Mouse (Mus musculus) forelimb bud, embryonic 11.5 days (tissue): ENCODE measurements around the gene Boc.

Source experiments
- DNase-seq: peaks from one replicate; pipeline ENCODE4 v3.0.0-alpha.2; 2012; ENCODE audit warnings: low read depth, low spot score

Boc gene

DNA sequence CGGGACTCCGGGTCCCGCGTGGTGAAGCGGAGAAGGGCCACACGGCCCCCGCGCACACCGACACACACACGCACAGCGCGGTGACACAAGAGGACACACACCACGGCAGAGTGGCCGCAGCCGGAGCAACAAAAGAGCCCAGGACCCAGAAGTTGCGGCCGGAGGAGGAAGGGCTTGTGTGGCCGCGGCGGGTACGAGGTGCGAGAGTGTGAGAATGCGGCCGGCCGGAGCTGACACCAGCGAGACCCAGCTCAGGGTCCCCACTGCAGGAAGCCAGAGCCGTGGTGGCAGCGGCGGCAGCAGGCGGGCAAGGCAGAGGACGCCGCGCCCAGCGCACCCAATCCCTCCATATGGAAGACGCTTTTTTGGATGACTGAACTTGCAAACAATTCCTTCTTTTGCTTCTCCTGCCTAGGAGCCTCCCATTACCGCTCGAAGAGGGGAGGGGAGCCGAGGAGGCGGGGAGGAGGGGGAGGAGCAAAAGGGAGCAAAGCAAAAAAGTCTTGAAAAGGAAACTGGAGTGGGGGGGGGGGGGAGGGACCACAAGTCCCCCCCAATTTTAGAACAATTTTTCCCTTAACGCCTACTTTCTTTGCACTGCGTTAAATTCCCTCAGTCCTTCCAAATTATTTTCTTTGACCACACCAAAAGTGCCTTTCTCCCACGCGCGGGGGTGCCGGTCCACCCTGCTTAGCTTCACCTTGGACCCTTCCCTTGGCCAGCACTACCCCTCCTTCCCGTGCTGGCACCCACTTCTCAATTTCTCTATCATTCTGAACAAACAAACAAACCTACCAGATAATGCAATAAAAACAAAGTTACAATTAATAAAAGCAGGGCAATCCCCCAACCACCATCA, at the start of gene Boc:
Gene Boc (minus strand): TSS at position 427 of the 859 bp plus-strand sequence.
- peak; percentile 76 for DNase-seq

DNA sequence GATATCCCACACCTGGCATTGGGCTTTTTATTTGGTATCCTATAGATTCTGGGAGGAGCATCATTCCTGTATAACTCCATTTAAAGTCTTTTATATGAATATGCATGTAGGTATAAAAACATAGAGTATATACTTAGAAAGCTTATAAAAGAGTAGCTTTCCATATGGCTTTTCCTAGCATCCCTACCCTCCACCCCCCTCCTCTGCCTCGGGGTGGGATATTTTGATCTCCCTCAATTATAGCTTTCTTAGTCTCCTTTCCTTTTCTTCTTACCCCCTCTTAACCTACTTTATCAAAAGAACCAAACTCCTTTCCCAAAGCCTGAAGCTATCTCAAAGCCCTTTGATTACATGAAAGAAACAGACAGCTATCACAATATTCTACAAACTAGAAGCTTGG, 47.9 kb upstream of the Boc start:
- no peak for DNase-seq

DNA sequence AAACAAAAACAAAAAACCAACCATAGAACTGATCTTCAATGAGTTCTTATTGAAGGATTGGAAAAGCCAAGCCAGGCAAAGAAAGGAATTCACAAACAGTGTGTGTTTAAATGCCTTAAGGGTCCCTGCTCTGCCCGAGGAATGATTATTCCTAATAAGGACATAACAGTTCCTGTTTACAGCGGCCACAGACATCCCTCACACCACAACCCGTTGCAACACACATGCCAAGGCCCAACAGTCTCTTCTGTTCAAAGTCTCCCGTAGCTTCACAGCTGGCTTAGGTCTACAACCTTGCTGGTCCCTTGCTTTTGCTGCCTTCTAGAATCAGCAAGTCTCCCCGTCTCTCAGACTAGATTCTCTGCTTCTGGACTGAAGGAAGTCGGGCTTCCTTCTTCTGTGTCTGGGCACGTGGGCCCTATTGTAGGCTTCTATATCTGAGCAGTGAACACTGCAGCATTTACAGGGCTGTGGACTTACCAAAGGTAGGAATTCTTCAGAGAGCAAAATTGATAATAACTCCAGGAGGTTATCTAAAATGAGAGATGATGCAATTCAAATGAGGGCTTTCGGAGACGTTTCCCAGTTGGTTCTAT, 45.4 kb upstream of the Boc start:
- DNase-seq = no peak

DNA sequence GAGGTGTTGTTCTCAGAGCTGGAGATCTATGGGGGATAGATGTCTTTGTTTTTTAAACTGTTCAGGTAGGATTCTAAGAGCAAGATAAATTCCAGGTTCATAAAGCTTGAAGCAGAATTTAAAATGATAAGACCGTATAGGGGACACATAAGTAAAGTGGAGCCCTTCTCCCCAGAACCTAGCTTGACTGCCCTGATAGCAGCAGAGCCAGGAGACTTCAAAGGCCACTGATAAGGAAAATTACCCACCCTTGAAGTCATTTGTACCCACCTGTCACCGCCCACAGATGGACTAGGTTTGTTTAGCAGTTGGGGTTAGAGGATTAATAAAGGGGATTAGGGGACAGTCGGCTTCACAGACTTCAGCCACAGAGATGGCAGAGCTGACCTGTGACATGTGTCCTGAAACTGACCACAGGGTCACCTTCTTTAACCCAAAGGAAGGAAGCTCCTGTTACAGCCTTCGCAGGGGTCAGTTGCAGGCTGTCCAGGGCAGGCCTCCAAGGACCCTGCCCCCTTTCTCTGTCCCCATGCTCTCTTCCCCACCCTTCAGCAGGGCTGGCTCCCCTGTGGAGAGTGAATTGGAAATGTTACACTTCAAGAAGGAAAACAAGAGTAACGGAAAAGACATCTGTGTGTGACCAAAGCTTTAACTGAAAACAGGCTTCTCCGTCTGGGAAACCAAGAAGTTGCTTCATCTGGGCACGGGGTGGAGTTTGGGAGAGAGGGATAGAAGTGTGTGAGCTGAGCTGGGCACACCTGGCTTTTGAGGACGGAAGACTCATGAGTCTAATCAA, 43.5 kb upstream of the Boc start:
- DNase-seq = peak; percentile 66

DNA sequence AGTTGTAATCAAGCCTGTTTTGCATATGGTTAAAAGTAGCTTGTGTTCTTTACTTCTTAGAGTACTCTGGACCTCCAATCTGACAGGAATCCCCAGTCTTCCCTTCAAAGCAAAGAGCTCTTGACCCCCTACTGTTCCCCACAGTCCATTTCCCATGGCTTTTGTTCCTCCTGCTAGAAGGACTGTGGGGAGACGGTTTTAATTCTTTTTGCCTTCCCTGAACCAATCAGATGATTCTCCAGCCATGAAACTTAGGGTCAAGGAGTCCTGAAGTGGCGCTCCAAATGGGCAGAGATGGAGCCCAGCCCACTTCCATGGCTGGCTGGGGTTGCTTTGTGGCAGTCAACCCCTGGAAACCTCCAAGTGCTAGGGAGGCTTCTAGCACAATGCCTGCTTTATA, 42.5 kb upstream of the Boc start:
- DNase-seq = peak; percentile 26

DNA sequence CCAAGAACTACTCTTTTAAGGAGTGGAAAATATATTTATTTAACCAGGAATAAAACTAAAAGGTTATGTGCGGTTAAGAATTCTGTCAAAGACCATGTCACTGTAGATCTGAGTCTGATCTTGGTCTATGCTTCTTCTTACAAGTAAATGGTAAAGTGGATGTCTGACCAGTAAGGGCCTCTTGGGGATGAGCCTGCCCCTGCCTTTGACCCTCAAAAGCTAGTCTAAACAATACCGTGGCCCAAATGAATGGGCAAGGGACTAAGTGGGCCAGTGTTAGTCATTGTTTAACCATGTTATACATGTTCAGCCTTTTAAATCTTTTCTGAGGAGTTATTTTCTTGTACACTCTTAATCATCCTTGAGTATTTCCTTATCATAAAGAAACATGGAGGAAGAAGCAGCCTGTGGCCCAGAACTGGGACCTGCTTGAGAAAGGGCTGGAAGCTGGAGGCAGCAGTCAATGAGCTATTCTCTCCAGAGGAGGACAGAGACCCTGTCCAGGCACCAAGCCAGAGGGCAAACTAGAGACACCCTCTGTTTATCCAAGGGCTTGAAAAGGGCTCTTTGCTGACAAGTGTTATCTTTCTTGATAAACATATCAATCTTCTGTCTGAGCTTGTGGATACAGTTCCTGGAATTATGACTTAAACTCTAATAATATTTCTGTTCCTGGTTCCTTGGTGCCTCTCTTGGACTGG, 38.6 kb upstream of the Boc start:
- no peak for DNase-seq

DNA sequence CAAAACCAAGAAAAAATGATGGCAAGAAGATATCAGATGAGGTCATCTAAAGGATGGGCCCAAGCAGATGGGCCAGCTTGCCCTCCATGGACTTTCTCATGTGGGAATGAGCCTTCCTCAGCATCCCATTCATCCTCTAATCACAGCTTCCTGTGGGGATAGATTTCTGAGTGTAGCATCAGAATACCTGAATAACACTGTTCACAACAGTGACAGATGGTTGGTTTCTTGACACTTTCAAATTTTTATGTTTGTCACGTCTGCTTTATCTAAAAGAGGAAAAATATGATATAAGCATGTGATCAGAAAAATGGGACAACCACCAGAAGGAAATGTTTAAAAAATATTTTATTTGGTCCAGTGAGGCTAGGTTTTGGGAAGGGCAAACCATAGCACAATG, 30.8 kb upstream of the Boc start:
- no peak for DNase-seq

DNA sequence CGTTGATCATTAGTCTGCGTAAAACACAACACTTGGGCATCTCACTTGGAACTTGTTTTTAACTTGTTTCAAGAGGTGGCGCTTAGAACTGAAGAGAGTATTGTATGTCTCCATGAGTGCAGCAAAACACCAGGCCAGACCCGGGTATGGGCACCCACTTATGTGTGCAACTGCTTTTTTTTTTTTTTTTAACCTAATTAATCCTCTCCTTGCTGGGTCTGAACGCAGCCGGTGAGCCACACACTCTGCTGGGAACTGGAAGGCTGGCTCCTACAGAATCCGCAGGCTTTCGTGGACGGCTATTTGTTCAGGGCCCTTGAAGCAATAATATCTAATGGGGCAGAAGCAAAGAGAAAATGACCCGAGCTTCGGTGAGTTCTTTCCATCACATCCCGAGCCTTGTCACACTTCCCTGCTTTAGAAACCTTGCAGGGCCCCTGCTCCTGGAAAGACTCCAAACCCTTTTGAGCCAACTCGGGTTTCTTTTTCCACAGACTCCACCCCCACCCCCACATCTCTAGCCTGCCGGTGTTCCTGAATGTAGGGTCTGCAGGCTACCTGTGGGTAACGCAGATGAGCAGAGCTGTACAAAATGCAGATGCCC, 20.8 kb upstream of the Boc start:
- DNase-seq = peak; percentile 58

DNA sequence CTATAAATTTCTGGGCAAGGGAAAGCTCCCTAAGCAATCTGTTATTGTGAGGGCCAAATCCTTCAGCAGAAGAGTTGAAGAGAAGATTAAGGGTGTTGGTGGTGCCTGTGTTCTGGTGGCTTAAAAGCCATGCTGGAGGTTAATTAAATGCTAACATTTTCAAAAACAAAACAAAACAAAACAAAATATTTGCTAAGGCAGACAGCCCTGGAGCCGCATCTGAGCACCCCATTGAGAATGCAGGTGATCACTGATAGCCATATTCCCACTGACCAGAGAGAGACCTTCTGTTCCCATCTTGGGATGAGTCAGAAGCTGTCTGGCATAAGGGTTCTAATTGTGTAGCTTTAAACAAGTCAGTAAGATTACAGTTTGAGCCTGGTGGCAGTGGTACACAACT, 19.9 kb upstream of the Boc start:
- DNase-seq = no peak

DNA sequence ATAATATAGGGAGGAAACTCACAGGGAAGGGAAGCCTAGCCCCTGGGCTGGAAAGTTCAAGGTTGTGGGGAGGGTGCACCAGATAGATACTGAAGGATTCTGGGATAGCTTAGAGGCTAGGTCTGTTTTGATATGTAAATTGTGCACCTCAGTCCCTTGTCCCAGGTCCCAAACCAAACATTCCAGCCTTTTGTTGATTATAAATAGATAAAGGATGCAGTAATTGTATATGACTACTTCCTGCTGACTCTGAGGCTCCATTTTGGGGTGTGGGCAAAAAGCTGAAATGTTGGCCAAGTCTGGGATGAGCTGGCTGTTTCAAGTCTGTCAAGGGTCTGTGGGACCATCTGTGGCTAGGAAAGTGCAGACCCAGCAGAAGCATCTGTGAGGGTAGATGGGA, 9.4 kb upstream of the Boc start:
- DNase-seq = no peak

DNA sequence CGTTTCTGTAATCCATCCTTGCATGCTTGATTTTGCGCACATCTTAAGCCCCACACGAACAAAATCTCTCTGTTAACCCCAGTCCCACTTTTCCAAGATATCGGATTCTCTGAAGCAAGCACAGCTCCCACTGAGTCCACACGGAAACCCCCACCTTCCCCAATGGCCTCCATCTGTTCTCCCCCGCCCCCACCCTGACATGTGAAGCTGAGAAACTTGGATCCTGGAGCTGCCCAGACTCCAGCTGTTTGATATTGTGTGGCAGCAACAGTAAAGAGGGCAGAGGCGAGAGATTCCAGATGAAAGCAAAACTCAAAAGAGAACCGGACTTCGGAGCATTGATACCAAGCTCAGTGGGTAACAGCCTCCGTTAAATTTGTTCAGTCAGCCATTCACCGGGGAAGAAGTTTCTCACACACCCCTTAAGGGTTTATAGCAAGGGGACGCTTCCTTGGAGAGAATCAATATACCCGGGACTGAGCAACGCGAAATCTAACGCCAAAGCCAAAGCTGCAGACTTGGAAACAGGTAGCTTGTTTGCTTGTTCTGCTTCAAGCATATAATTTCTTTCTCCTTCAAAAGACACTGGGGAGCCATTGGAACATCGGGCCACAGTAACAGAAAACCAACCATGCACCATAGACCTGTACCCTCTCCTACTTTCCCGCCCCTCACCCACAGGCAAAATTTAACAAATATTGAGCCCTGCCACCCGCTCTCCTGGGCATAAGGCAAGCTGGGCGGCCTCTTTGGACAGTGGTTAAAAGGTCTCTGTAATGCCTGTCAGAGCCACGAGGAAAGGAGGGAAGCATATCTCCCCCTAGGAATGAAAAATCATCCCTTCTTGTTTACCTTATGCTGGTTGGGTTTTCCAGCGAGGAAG, 6.9 kb upstream of the Boc start:
- no peak for DNase-seq

DNA sequence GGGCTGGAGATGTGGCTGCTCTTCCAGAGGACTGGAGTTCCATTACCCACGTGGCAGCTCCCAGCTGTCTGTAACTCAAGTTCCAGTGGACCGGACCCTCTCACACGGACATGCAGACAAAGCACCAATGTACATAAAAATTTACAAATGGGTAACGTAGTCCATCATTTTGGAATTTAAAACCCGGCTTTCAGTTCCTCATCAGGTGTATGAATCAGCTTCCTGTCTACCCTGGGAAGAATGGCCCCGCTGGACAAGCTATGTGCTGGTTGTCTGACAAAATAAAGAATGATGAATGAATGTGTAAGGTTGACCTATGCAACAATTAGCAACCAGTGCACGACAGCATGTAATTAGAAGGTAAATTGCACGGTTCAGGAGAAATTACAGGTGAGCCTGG, 5.7 kb upstream of the Boc start:
- DNase-seq = no peak

DNA sequence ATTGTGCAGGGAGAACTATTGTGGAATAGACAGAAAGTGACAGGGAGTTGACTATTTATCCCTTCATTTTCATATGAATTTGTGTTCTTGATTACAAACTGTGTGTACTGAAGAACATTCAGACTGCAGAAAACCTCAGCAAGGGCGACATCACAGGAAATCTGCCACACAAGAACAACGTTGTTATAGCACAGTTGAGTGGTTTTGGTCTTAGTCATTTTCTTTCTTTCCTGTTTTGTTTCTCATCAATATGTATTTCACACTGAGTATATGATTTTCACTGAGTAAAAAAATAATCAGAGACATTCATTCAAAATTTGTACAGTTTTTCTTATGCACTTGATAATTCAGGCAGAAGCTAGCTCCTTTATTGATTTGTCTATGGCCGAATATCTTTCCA, 3.4 kb upstream of the Boc start:
- no peak for DNase-seq

DNA sequence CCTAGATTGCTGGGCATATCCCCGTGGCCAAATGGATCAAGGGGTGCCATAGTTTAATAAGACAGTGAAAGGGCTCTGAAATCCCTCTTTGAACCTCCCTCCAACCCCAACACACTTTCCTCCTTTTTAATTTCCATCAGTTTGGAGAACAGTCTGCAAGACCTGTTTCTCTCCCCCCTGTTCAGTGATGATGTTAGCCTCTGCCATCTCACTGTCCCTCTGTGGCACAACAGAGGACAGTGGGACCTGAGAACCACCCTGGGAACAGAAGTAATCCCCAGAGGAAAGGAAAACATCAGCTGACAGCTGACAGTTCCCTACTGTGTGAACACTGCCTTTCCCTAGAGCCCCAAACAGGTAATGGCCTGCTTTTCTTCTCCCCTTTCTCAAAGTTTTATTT, 1.5 kb upstream of the Boc start:
- no peak for DNase-seq

DNA sequence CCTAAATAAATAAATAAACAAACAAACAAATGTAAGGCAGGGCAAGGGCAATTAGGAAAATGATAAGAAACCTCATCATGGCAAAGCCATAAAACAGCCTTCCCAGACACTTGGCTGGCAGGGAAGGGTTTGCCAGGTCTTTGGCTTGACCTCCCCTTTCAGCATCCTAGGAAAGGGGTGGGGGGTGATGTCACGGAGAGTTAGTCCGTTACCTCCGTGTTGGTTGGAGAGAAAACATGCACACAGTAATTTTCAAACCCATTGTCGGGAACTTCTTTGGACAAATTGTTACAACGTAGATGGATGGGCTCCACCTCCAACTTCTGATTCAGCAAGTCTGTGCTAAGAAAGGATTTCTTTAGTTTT, 616 bp upstream of the Boc start:
- no peak for DNase-seq

DNA sequence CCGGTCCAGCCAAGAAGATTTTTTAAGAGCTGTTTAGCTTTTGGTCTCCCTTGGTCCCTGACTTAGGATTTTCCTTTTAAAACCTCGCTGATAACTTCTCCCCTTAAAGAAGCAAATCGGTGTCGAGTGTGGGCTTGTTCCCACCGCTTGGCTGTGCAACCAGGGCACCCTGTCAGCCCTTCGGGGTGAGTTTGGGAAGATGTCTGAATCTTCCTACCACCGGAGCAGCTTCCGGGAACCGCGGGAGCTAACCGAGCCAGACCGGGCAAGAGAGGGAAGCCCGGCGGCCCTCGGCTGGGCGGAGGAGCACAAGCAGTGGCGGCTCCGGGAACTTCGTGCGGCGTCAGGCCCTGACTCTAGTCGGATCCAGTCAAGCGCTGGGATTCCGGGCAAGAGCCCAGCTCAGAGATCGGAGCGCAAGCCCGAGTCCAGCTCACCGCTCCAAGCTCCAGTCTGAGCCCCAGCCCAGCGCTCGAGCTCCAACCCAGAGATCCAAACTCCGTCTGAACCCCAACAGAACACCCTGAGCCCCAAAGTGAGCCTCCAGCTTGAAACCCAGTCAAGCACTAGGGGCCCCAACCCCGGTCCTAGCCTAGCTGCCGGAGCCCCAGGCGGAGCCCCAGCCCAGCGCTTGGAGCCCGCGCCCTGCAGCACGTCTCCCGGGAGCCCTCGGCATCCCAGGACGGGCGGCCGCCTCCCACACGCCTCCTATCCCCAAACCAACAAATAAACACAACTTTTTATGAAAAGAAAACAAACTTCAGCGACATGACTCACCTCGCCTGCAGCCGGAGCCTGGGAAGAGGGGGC, 831 bp downstream of the Boc start:
- DNase-seq = no peak

DNA sequence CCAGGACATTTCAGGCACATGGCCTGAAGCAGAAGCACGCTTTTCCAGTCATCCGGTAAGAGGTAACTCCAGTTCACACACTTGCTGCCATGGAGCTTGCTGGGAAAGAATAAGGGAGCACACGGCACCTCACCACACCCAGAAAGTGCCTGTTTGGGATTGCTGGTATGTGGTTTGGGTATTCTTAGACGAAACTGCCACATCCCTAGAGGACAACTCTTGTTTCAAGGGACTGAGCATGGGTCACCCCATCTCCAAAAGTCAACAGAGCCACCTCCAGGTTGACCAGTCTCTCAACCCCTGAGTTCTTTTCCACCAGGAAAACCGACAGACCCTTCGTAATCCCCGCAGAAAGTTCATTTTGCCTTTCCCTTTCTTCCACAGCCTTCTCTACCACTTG, 1.6 kb downstream of the Boc start:
- DNase-seq = no peak

DNA sequence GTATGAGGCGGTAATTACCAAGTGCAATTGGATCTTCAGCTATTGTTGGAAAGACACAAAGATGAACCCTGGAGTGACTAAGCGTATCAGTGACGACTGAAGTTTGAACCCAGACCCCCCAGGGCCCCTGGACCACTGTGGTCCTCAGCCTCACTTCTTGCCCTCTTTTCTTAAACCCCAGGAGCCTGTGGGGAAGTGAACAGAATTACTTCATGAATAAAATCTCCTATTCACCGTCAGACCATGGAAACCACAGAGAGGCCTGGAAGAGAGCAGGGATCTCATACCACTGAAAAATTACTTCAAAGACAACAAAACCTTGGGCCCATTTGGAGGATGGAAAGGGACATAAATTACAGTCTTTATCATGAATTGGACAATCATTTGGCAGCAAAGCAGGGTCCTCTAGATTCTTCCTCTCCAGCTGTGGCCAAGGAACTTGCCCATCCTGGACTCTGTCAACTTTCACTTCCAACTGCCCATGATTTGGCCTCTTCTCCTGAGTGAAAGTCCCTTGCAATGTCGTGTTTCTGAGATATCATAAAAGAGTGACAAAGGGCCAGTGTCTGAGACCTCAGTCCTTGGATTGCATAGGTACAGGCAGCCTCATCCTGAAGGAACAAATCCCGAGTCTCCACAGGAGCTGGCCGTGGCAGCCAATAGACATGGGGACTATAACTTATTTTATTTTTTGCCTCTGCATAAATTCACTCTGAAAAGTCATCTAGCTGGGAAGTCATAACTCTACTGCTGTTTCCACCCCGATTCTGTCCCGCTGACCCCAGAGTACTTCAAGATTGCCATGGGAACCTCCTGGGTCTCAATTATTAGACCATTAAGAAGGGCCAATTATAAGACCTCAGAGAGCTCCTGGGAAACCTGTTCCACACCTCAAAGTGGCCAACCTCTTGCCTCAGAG, 2.6 kb downstream of the Boc start:
- DNase-seq = no peak

DNA sequence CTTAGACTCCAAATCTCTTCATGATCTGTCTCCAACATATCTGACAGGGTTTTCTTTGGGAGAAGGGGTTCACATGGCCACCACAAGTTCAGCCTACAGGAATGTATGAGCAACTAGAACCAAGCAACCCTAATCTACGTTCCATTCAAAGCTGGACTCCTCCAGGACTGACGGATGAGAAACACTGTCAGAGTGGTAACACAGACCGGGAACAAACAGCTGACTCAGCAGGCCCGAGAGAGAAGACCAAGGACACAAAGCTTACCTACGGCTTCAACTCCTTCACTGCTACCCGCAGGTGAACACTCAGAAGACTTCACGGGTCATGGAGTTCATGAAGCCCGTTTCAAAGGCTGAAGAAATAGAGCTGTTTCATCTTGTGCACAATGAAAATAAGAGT, 4.8 kb downstream of the Boc start:
- DNase-seq = no peak
